Mouse (Mus musculus) intestine, embryonic 14.5 days (tissue): ENCODE results near the gene Jph2. TPM values are rescaled to one million over a fixed set of nuclear protein-coding genes. Genes with fewer than 3 reads are reported as not detected.

Experiments
- ATAC-seq: fragments of 200-750 bp; cut with Nextera tagmentation; replicated peaks from 2 replicates; pipeline ENCODE4 v1.8.0; 2017; ENCODE audit warnings: low read depth, moderate number of reproducible peaks, moderate TSS enrichment, moderate library complexity; ENCODE audit not compliant: low FRiP score, low TSS enrichment
- DNase-seq: peaks from one replicate; pipeline ENCODE4 v3.0.0-alpha.2; 2018; ENCODE audit warnings: low spot score
- H3K27ac ChIP-seq: fragments of 300-500 bp; sonication (generic); 2 replicates; pipeline ENCODE4 v1.5.1; 2014; ENCODE audit warnings: low read depth, mild to moderate bottlenecking, control low read depth
- H3K27me3 ChIP-seq: fragments of 300-500 bp; sonication (generic); replicated peaks from 2 replicates; pipeline ENCODE4 v1.6.1; 2014; ENCODE audit warnings: low read length, control low read depth; ENCODE audit not compliant: control insufficient read depth, insufficient read depth
- H3K36me3 ChIP-seq: fragments of 300-500 bp; sonication (generic); 2 replicates; pipeline ENCODE4 v1.6.1; 2014; ENCODE audit warnings: low read length, control low read depth; ENCODE audit not compliant: control insufficient read depth, insufficient read depth
- H3K4me1 ChIP-seq: fragments of 300-500 bp; sonication (generic); replicated peaks from 2 replicates; pipeline ENCODE4 v1.6.1; 2014; ENCODE audit warnings: low read length, control low read depth, mixed read lengths; ENCODE audit not compliant: control insufficient read depth, insufficient read depth
- H3K4me2 ChIP-seq: fragments of 300-500 bp; sonication (generic); 2 replicates; pipeline ENCODE4 v1.6.1; 2014; ENCODE audit warnings: low read length
- H3K4me3 ChIP-seq: fragments of 300-500 bp; sonication (generic); 2 replicates; pipeline ENCODE4 v1.5.1; 2014; ENCODE audit warnings: low read depth, low read length, control low read depth, mixed read lengths
- H3K9ac ChIP-seq: fragments of 300-500 bp; sonication (generic); 2 replicates; pipeline ENCODE4 v1.6.1; 2014; ENCODE audit warnings: mild to moderate bottlenecking, low read length
- H3K9me3 ChIP-seq: fragments of 300-500 bp; sonication (generic); 2 replicates; pipeline ENCODE4 v1.6.1; 2016; ENCODE audit warnings: low read length, control low read depth; ENCODE audit not compliant: control insufficient read depth
- WGBS: fragments of 180-500 bp; shearing (Covaris S2); extraction: QIAGEN DNeasy Blood & Tissue Kit; methylation state at CpG from one replicate; pipeline ENCODE4 v1.1.7; 2014; 5-methylcytosine and 5-hydroxymethylcytosine counted together
- polyA plus RNA-seq: library from polyadenylated mRNA; unstranded; fragments of >200 nt; fragmentation: Nextera tagmentation; extraction: Ambion mirVana; gene quantifications from 2 replicates; pipeline ENCODE4 v1.2.1, GENCODE M21; 2014

The Jph2 gene
- polyA plus RNA-seq, 1 experiment from 2014 or later, result 5.6 TPM

DNA sequence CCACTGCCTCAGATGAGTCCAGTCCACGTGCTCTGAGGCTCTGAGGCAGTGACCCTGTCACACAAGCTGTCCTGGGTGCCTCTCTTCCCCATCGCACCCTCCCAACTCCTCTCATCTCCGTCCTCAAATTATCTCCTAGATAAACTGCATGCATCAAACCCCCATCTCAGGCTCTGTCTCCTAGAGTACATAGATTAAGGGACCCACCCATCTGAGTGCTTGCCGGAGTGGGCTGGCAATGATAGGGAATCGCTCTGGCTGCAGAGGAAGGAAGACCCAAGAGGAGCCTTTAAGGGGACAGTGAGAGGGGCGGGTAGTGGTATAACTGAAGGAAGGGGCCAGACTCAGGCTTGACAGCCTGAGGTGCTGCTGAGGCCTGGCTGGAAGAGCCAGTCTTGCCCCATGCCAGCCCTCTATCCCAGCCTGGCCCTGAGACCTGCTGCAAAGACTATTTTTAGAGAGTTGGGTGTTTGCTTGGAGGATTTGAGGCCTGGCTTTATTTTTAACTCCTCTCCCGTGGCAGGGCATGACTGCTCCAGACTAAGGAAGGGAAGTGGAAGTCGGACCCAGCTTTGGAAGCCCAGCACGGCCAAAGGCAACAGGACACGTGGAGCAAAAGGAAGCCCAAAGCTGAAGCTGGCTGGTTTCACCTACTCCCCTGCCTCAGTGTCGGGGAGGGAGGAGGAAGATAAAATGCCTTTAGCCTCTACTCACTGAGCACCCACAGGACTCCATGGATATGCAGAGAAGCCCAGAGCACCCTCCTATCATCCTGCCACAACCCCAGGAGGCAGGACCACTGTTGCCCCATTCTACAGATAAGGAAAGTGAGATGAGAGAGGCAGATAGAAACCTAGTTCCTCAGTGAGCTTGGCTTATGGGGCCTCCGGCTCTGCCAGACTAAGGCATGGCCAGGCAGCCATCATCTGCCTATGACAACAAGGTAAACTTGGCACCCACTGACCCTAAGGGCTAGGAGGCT is 34.6 kb downstream of the Jph2 start:
- Histone ChIP-seq H3K9ac (no peak overlapping the region; the same call in 1 of the 2 replicates), H3K27me3 (no peaks in the 10 kb centered on the region), H3K27ac (no peak overlapping the region), H3K9me3 (no peaks in the 10 kb centered on the region), H3K36me3 (no peaks in the 10 kb centered on the region), H3K4me3 (no peak overlapping the region), H3K4me2 (no peak overlapping the region), H3K4me1 (0 out of 2 replicates have a peak, but pooled peaks cover 8% of the 10 kb centered on the region)
- ATAC-seq, result no peak
- no peak for DNase-seq
- WGBS, result 71% methylated on average over 12 of the region's 12 CpGs

DNA sequence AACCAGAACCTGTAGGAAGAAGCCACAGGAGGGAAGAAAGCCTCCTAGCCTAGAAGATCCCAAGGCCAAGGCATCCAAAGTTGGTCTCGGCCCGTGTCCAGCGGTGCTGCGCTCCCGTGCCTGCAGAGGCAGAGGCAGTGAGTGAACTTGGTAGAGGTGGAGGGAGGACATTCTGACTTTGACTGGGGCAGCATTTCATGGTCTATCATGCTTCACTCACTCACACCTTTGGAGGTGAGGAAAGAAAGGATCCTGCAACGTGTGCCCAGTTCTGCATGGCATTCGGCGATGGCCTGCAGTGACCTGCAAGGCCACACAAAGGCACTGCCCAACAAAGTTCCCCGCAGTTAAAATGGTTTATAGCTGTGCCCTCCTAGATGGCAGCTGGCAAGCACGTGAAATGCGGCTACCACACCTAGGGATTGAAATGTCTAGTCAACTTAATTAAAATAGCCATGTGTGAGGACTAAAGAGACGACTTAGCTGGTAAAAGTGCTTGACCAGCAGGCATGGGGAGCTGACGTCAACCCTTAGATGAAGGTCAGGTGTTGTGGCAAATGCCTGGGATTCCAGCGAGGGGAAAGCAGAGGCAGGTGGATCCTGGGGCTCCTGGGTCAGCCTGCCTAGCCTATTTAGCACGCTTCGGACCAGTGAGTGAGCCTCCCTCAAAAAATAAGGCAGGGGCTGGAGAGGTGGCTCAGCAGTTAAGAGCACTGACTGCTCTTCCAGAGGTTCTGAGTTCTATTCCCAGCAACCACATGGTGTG is 36.8 kb downstream of the Jph2 start:
- Histone ChIP-seq H3K9ac (no peak overlapping the region), H3K4me3 (no peak overlapping the region), H3K27me3 (no peaks in the 10 kb centered on the region), H3K4me2 (no peak overlapping the region), H3K27ac (no peak overlapping the region), H3K36me3 (no peaks in the 10 kb centered on the region), H3K9me3 (no peaks in the 10 kb centered on the region), H3K4me1 (0 out of 2 replicates have a peak, but pooled peaks cover 8% of the 10 kb centered on the region)
- DNase-seq, result no peak
- 82% methylated on average over 16 of the region's 16 CpGs for WGBS
- no peak for ATAC-seq

DNA sequence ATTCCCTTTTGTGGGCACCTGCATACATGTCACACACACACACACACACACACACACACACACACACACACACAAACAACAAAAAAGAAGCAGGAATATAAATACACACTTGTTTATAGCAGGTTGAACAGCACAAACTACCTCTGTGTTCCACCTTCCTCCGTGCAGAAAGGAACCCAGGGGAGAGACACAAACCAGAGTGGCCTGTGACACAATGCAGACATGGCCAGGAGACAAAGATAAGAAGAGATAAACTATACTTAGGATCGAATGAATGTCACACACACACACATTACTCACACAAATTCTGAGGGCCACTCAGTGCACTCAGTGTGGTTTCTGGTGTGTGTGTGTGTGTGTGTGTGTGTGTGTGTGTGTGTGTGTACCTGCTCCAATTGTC is 38.5 kb downstream of the Jph2 start:
- Histone ChIP-seq H3K9me3 (no peaks in the 10 kb centered on the region), H3K27ac (no peak overlapping the region), H3K27me3 (no peaks in the 10 kb centered on the region), H3K4me3 (no peak overlapping the region), H3K4me1 (peaks cover 1% of the 10 kb centered on the region; the same call in 1 of the 2 replicates), H3K9ac (no peak overlapping the region), H3K36me3 (no peaks in the 10 kb centered on the region), H3K4me2 (no peak overlapping the region)
- DNase-seq (no peak), ATAC-seq (no peak)
- WGBS, result 12% methylated on average over 2 of the region's 2 CpGs

DNA sequence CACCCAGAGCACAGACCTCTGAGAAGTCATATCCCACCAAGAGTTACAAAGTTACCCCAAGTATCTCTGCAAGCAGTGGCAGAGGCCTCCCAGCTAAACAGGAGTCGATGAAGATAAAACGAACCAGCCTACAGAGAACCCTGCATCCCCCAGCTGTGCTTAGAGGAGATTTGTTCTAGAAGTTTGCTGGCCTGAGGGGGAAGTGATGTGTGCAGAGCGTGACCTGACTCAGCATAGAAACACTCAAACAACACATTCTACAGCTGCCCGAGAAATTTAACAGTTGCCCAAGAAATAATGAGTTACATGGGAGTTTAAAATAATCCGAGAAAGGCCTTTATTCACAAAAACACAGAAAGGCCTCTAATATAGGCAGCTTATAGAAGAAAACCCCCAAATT is 39.1 kb downstream of the Jph2 start:
- no peak for ATAC-seq
- H3K4me1 ChIP-seq, result peaks cover 7% of the 10 kb centered on the region; the same call in 1 of the 2 replicates
- H3K9me3 ChIP-seq, result no peaks in the 10 kb centered on the region
- H3K9ac ChIP-seq, result no peak overlapping the region
- no peak overlapping the region for H3K4me3 ChIP-seq
- WGBS, result 69% methylated on average over 5 of the region's 5 CpGs
- DNase-seq, result no peak
- H3K36me3 ChIP-seq, result no peaks in the 10 kb centered on the region
- H3K27ac ChIP-seq, result no peak overlapping the region
- H3K27me3 ChIP-seq, result no peaks in the 10 kb centered on the region
- no peak overlapping the region for H3K4me2 ChIP-seq

DNA sequence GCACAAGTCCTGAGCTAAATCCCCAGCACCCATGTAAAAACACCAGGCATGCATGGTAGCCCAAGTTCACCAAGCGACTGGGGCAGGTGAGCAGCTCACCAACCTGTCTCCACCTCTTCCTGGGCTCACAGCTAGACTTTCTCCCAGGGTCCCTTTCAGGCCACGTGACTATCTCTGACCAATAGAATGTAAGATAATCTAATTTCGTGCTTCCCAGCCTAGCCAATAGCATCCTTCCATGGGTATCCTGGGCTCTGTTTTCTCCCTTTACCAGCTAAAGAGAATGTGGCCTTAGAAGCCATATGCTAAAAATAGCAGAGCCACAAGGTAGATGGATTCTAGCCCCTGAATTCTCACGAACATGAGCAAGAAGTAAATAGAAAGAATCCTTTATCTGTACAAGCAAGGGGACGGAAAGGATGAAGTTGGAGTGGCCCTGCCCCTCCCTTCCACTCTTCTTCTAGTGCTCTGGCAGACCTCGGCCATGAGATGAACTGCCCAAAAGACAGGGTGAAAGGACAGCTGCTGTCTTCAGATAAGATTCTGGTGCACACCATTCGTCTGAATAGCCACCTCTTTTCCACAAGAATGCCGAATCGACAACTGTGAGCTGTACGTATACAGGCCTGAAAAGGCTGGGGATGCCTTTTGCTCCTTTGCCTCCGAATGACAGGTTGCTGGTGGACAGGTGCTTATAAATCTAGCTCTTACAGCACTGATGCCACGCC is 41.5 kb downstream of the Jph2 start:
- Histone ChIP-seq H3K4me1 (peaks cover 12% of the 10 kb centered on the region; the same call in 1 of the 2 replicates), H3K9ac (no peak overlapping the region), H3K9me3 (no peaks in the 10 kb centered on the region), H3K27ac (no peak overlapping the region), H3K4me3 (no peak overlapping the region), H3K27me3 (no peaks in the 10 kb centered on the region), H3K4me2 (no peak overlapping the region), H3K36me3 (no peaks in the 10 kb centered on the region)
- no peak for ATAC-seq
- DNase-seq, result no peak
- 83% methylated on average over 12 of the region's 12 CpGs for WGBS

DNA sequence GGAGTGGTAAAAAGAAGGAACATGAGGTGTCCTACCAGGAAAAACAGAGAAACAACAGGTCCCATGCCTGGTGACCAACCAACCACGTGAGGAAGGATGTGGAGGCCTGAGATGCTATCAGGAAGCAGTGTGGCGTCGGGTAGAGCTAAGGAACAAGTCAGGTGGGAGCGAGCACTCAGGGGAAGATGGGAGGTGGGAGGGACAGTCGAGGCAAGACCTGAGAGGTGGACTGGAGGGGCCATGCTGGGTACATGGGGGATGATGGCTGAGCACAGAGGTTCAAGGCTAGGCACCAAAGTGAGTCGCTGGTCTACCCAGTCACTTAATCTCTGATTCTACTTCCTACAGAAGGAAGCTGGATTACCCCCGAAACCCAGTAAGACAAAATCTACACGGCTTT is 42.1 kb downstream of the Jph2 start:
- Histone ChIP-seq H3K4me2 (no peak overlapping the region), H3K27me3 (no peaks in the 10 kb centered on the region), H3K27ac (no peak overlapping the region), H3K4me3 (no peak overlapping the region), H3K36me3 (no peaks in the 10 kb centered on the region), H3K4me1 (peaks cover 12% of the 10 kb centered on the region; the same call in 1 of the 2 replicates), H3K9ac (no peak overlapping the region), H3K9me3 (no peaks in the 10 kb centered on the region)
- DNase-seq (no peak), ATAC-seq (no peak)
- 85% methylated on average over 8 of the region's 8 CpGs for WGBS

DNA sequence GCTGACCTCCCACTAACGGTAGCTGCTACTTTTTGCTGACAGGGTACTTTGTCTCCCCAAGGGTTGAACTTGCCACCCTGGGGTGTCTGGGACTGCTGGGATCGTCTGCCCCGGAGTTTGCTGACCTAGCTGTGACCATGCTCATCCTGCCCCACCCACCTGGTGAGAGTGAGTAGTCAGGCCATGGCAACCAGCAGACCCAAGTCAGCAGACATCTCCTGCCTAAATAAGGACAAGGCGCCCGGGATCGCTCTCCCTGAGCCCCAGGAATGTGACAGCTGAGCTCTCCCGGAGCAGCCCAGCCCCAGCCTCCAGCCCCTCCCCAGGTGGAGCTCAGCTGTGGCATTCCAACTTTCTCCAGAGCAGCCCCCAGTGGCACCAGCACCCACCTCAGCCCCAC is 44.1 kb downstream of the Jph2 start:
- WGBS, result 5% methylated on average over 7 of the region's 7 CpGs
- no peaks in the 10 kb centered on the region for H3K36me3 ChIP-seq
- no peaks in the 10 kb centered on the region for H3K9me3 ChIP-seq
- H3K27ac ChIP-seq, result peak overlapping the region; percentile 77
- no peaks in the 10 kb centered on the region for H3K27me3 ChIP-seq
- H3K4me2 ChIP-seq, result no peak overlapping the region
- H3K4me3 ChIP-seq, result no peak overlapping the region
- ATAC-seq (peak; percentile 74), DNase-seq (peak; percentile 62)
- H3K4me1 ChIP-seq, result peaks cover 17% of the 10 kb centered on the region; the same call in 1 of the 2 replicates
- H3K9ac ChIP-seq, result no peak overlapping the region; the same call in 1 of the 2 replicates

DNA sequence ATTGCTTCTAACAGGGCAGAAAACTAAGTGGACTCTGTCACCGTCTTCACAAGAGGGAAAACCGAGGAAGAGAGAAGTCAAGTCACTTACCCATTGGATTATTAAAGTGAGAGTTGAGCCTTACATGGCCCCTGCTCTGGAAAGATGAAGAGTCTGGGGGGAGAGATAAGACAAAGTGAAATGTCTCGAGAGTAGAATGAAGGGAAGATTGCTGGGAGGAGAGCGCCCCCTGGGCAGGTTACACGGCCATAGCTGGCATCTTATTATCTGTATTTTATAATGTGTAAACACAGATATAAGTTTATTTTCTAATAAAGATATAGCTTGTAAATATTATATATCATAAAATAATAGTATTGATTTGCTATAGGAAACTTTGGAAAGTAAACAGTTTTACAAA is 47.4 kb downstream of the Jph2 start:
- Histone ChIP-seq H3K9me3 (no peaks in the 10 kb centered on the region), H3K4me1 (peaks cover 17% of the 10 kb centered on the region; the same call in 1 of the 2 replicates), H3K4me3 (no peak overlapping the region), H3K9ac (no peak overlapping the region), H3K36me3 (no peaks in the 10 kb centered on the region), H3K4me2 (no peak overlapping the region), H3K27ac (peak overlapping the region; percentile 89; the same call in 1 of the 2 replicates), H3K27me3 (no peaks in the 10 kb centered on the region)
- 51% methylated on average over 5 of the region's 5 CpGs for WGBS
- ATAC-seq, result no peak
- DNase-seq, result no peak
